Mouse (Mus musculus): ENCODE results near the gene Trmt2a.

The Trmt2a gene

GRCm38 (mm10) chr16:18231047-18231446 is 17.4 kb upstream of the Trmt2a start:
- DNase-seq (ENCODE audit: extremely low spot score, low read depth, low spot score), result no peak

GRCm38 (mm10) chr16:18231451-18231850 is 17.0 kb upstream of the Trmt2a start:
- DNase-seq (ENCODE audit: extremely low spot score, low read depth, low spot score), result no peak

GRCm38 (mm10) chr16:18233451-18233850 is 15.0 kb upstream of the Trmt2a start:
- no peak for DNase-seq (ENCODE audit: extremely low spot score, low read depth, low spot score)

GRCm38 (mm10) chr16:18233919-18234670 is 14.4 kb upstream of the Trmt2a start:
- no peak for DNase-seq (ENCODE audit: extremely low spot score, low read depth, low spot score)

GRCm38 (mm10) chr16:18234671-18235388 is 13.6 kb upstream of the Trmt2a start, which contains the start of gene Zdhhc8:
Gene Zdhhc8 (minus strand): TSS chr16:18235136.
- DNase-seq (ENCODE audit: extremely low spot score, low read depth, low spot score), result no peak

GRCm38 (mm10) chr16:18235389-18236065 is 13.0 kb upstream of the Trmt2a start:
- DNase-seq (ENCODE audit: extremely low spot score, low read depth, low spot score), result no peak

- no peak for DNase-seq (ENCODE audit: extremely low spot score, low read depth, low spot score)
Measured at GRCm38 (mm10) chr16:18236676-18237501, 11.6 kb upstream of the Trmt2a start.

GRCm38 (mm10) chr16:18241581-18241980 is 6.9 kb upstream of the Trmt2a start:
- DNase-seq (ENCODE audit: extremely low spot score, low read depth, low spot score), result no peak

GRCm38 (mm10) chr16:18247521-18248399 is 719 bp upstream of the Trmt2a start:
- no peak for DNase-seq (ENCODE audit: extremely low spot score, low read depth, low spot score)

GRCm38 (mm10) chr16:18249364-18249967 is 987 bp downstream of the Trmt2a start:
- no peak for DNase-seq (ENCODE audit: extremely low spot score, low read depth, low spot score)

GRCm38 (mm10) chr16:18250231-18250630 is 1.8 kb downstream of the Trmt2a start:
- no peak for DNase-seq (ENCODE audit: extremely low spot score, low read depth, low spot score)

GRCm38 (mm10) chr16:18250828-18251790 is 2.6 kb downstream of the Trmt2a start:
- DNase-seq (ENCODE audit: extremely low spot score, low read depth, low spot score), result no peak

GRCm38 (mm10) chr16:18252736-18253135 is 4.3 kb downstream of the Trmt2a start:
- DNase-seq (ENCODE audit: extremely low spot score, low read depth, low spot score), result no peak

GRCm38 (mm10) chr16:18253866-18254265 is 5.4 kb downstream of the Trmt2a start:
- no peak for DNase-seq (ENCODE audit: extremely low spot score, low read depth, low spot score)

- no peak for DNase-seq (ENCODE audit: extremely low spot score, low read depth, low spot score)
Measured at GRCm38 (mm10) chr16:18258221-18258620, 9.7 kb downstream of the Trmt2a start, which contains the start of gene Gm49776. Gene Gm49776 (minus strand): TSS chr16:18258321.

GRCm38 (mm10) chr16:18265024-18265423 is 16.5 kb downstream of the Trmt2a start:
- DNase-seq (ENCODE audit: extremely low spot score, low read depth, low spot score), result no peak

GRCm38 (mm10) chr16:18268182-18268581 is 19.7 kb downstream of the Trmt2a start:
- no peak for DNase-seq (ENCODE audit: extremely low spot score, low read depth, low spot score)

- DNase-seq (ENCODE audit: extremely low spot score, low read depth, low spot score), result no peak
Measured at GRCm38 (mm10) chr16:18275166-18275565, 26.7 kb downstream of the Trmt2a start.

All from hindlimb bud, embryonic 11.5 days (tissue).